Mouse (Mus musculus): ENCODE results near the gene Cadm1.
A peak's percentile ranks its signal among the peaks of the same experiment; 100 is the strongest.

Gene Cadm1

GRCm38 (mm10) chr9:47686881-47687280, 156.9 kb downstream of the Cadm1 start:
- no peak for DNase-seq

GRCm38 (mm10) chr9:47687604-47688003, 157.6 kb downstream of the Cadm1 start:
- no peak for DNase-seq

- DNase-seq = no peak
Measured at GRCm38 (mm10) chr9:47688297-47688696, 158.3 kb downstream of the Cadm1 start.

- DNase-seq = no peak
Measured at GRCm38 (mm10) chr9:47692911-47693310, 162.9 kb downstream of the Cadm1 start.

- DNase-seq = peak; percentile 57
Measured at GRCm38 (mm10) chr9:47699026-47699425, 169.1 kb downstream of the Cadm1 start.

- no peak for DNase-seq
Measured at GRCm38 (mm10) chr9:47700021-47700420, 170.0 kb downstream of the Cadm1 start.

- no peak for DNase-seq
Measured at GRCm38 (mm10) chr9:47703026-47703876, 173.3 kb downstream of the Cadm1 start.

- no peak for DNase-seq
Measured at GRCm38 (mm10) chr9:47706341-47706740, 176.4 kb downstream of the Cadm1 start.

GRCm38 (mm10) chr9:47707326-47707725, 177.4 kb downstream of the Cadm1 start:
- DNase-seq = no peak

- peak; percentile 84 for DNase-seq
Measured at GRCm38 (mm10) chr9:47708299-47708698, 178.3 kb downstream of the Cadm1 start.

GRCm38 (mm10) chr9:47710946-47711345, 181.0 kb downstream of the Cadm1 start:
- no peak for DNase-seq

- no peak for DNase-seq
Measured at GRCm38 (mm10) chr9:47714541-47714940, 184.6 kb downstream of the Cadm1 start.

GRCm38 (mm10) chr9:47715415-47715814, 185.4 kb downstream of the Cadm1 start:
- DNase-seq = no peak

GRCm38 (mm10) chr9:47716883-47717282, 186.9 kb downstream of the Cadm1 start:
- DNase-seq = peak; percentile 51

- no peak for DNase-seq
Measured at GRCm38 (mm10) chr9:47727611-47728010, 197.6 kb downstream of the Cadm1 start.

- DNase-seq = peak; percentile 81
Measured at GRCm38 (mm10) chr9:47728852-47729251, 198.9 kb downstream of the Cadm1 start.

- DNase-seq = no peak
Measured at GRCm38 (mm10) chr9:47730247-47730646, 200.3 kb downstream of the Cadm1 start.

GRCm38 (mm10) chr9:47733780-47734451, 203.9 kb downstream of the Cadm1 start:
- DNase-seq = no peak

GRCm38 (mm10) chr9:47734905-47735304, 204.9 kb downstream of the Cadm1 start:
- no peak for DNase-seq

GRCm38 (mm10) chr9:47738799-47739198, 208.8 kb downstream of the Cadm1 start:
- DNase-seq = no peak

- DNase-seq = peak; percentile 70
Measured at GRCm38 (mm10) chr9:47739276-47739675, 209.3 kb downstream of the Cadm1 start.

- DNase-seq = no peak
Measured at GRCm38 (mm10) chr9:47741751-47742150, 211.8 kb downstream of the Cadm1 start.

GRCm38 (mm10) chr9:47744916-47745315, 214.9 kb downstream of the Cadm1 start:
- DNase-seq = no peak

GRCm38 (mm10) chr9:47745716-47746115, 215.7 kb downstream of the Cadm1 start:
- DNase-seq = no peak
